In genomic region chr9:104569480-104570167, GRCm38 (mm10) we compare ENCODE assay signal across 8 mouse cellular contexts. TPM values are rescaled to one million over a fixed set of nuclear protein-coding genes. Genes with fewer than 3 reads are reported as not detected.
DNase-seq lines count a peak whose midpoint lies in the region; ATAC-seq and TF ChIP-seq lines count a peak whose summit lies in the region.

No protein-coding gene starts in this region.

- H3K4me1 ChIP-seq in ES-Bruce4 (ENCODE audit: control insufficient read depth, insufficient read depth, low read length): no peaks in the 10 kb centered on the region
- no peaks in the 10 kb centered on the region for H3K4me1 ChIP-seq in forebrain, postnatal 0 days (ENCODE audit: insufficient read depth)
- H3K4me1 ChIP-seq in hindbrain, embryonic 16.5 days (ENCODE audit: control insufficient read depth, insufficient read depth, low read depth, low read length): peaks cover 8% of the 10 kb centered on the region

- H3K4me3 ChIP-seq in ES-Bruce4 (ENCODE audit: low read depth, low read length): peak overlapping the region; percentile 56
- peak overlapping the region; percentile 39 for H3K4me3 ChIP-seq in forebrain, postnatal 0 days (ENCODE audit: low read depth, low read length)
- peak overlapping the region; percentile 44 for H3K4me3 ChIP-seq in hindbrain, embryonic 16.5 days (ENCODE audit: low read length)

- no peak overlapping the region for H3K9ac ChIP-seq in ES-Bruce4 (ENCODE audit: low read depth, poor library complexity, severe bottlenecking)
- peak overlapping the region; percentile 44; the same call in 1 of the 2 replicates for H3K9ac ChIP-seq in forebrain, postnatal 0 days
- peak overlapping the region; percentile 30 for H3K9ac ChIP-seq in hindbrain, embryonic 16.5 days (ENCODE audit: low read depth, low read length)

- H3K36me3 ChIP-seq in ES-Bruce4 (ENCODE audit: control insufficient read depth, insufficient read depth, low read length, poor library complexity, severe bottlenecking): no peaks in the 10 kb centered on the region
- no peaks in the 10 kb centered on the region for H3K36me3 ChIP-seq in forebrain, postnatal 0 days (ENCODE audit: insufficient read depth)
- H3K36me3 ChIP-seq in hindbrain, embryonic 16.5 days (ENCODE audit: control insufficient read depth, insufficient read depth, low read length): no peaks in the 10 kb centered on the region

- peak; percentile 82 for ATAC-seq in forebrain, postnatal 0 days
- peak; percentile 69 for ATAC-seq in hindbrain, embryonic 16.5 days
- peak; percentile 81 for ATAC-seq in megakaryocyte, adult 5-6 weeks (ENCODE audit: poor library complexity, severe bottlenecking)

- DNase-seq in c-Kit-positive CD71-negative TER-119-negative erythroid progenitor cells, embryonic 14.5 days (ENCODE audit: low read depth): peak; percentile 60
- DNase-seq in forebrain, postnatal 0 days: peak; percentile 81
- DNase-seq in left cerebral cortex, adult 18-20 months (ENCODE audit: low spot score in 2 of 2): peak; percentile 88 to 91
- peak; percentile 81 for DNase-seq in right cerebral cortex, postnatal 25 days
- DNase-seq in urinary bladder, postnatal 25 days (ENCODE audit: low spot score): peak; percentile 61

- WGBS in forebrain, postnatal 0 days: under 1% methylated on average over 25 of the region's 25 CpGs
- WGBS in hindbrain, embryonic 16.5 days: under 1% methylated on average over 25 of the region's 25 CpGs

- H3K27ac ChIP-seq in ES-Bruce4 (ENCODE audit: insufficient read depth, low read length): no peak overlapping the region
- H3K27ac ChIP-seq in forebrain, postnatal 0 days (ENCODE audit: low read depth, low read length): no peak overlapping the region
- H3K27ac ChIP-seq in hindbrain, embryonic 16.5 days (ENCODE audit: low read depth, low read length): no peak overlapping the region

- H3K4me2 ChIP-seq in forebrain, postnatal 0 days (ENCODE audit: low read depth): peak overlapping the region; percentile 61
- peak overlapping the region; percentile 70 for H3K4me2 ChIP-seq in hindbrain, embryonic 16.5 days (ENCODE audit: low read length)

- TF ChIP-seq POLR2A in ES-Bruce4 (IDR thresholded peaks at IDR 0.05; ENCODE audit: insufficient read depth, low read length): no peak

- peak; percentile 66 for TF ChIP-seq CTCF in ES-Bruce4 (IDR thresholded peaks at IDR 0.05; ENCODE audit: low read depth, low read length)
- peak; percentile 74 for TF ChIP-seq CTCF in forebrain, postnatal 0 days (IDR thresholded peaks at IDR 0.05; ENCODE audit: low read depth)

- 0 out of 2 replicates have a peak, but pooled peaks have one; percentile 22 for TF ChIP-seq EP300 in ES-Bruce4 (IDR thresholded peaks at IDR 0.05; ENCODE audit: insufficient read depth, low read depth, low read length)

- H3K27me3 ChIP-seq in ES-Bruce4 (ENCODE audit: control insufficient read depth, insufficient read depth, low read length, poor library complexity, severe bottlenecking): no peaks in the 10 kb centered on the region
- no peaks in the 10 kb centered on the region for H3K27me3 ChIP-seq in forebrain, postnatal 0 days (ENCODE audit: insufficient read depth, low read length)
- H3K27me3 ChIP-seq in hindbrain, embryonic 16.5 days (replicated peaks; ENCODE audit: control insufficient read depth, insufficient read depth, low read length): peaks cover 14% of the 10 kb centered on the region

- no peaks in the 10 kb centered on the region for H3K9me3 ChIP-seq in ES-Bruce4 (replicated peaks; ENCODE audit: control insufficient read depth, insufficient read depth, low read length, poor library complexity, severe bottlenecking)
- no peaks in the 10 kb centered on the region for H3K9me3 ChIP-seq in forebrain, postnatal 0 days (ENCODE audit: low read length)
- no peaks in the 10 kb centered on the region for H3K9me3 ChIP-seq in hindbrain, embryonic 16.5 days (ENCODE audit: control insufficient read depth, low read length)

RNA-seq across cellular contexts. Expression of gene Cpne4, which starts 22.5 kb away (rescaled TPM):
- not detected in 2 replicates for polyA plus RNA-seq in ES-Bruce4 (2011; ENCODE audit: insufficient read depth, insufficient read length, low read depth, missing spikeins)
- total RNA-seq in forebrain, postnatal 0 days (2014; rRNA removed): 42.8 and 47.8 TPM in 2 replicates
- 48.5 and 70.4 TPM in 2 replicates for polyA plus RNA-seq in forebrain, postnatal 0 days (2015; fragmentation: Nextera tagmentation; extraction: Ambion mirVana)
- polyA plus RNA-seq in hindbrain, embryonic 16.5 days (2015; fragmentation: Nextera tagmentation; extraction: Ambion mirVana): 13.0 and 17.8 TPM in 2 replicates
- total RNA-seq in left cerebral cortex, adult 18-20 months (2021): 10 to 100 TPM; 76.6 to 79.0 TPM
- total RNA-seq in megakaryocyte, adult 5-6 weeks (2015): not detected in 2 replicates
- not detected in 2 replicates for total RNA-seq in megakaryocyte, adult 5-6 weeks (2017)

Comparison
In these comparisons a context has a peak if more than half of its experiments do, and no peak if none do; other contexts are left out.
1. RNA of gene Cpne4, which starts 22.5 kb away (total RNA-seq): 76.6 to 79.0 TPM in left cerebral cortex, adult 18-20 months and 42.8 to 47.8 TPM in forebrain, postnatal 0 days; not detected in megakaryocyte, adult 5-6 weeks; every median in the first group is over 10 times any median in the second.
2. Peak in every context shown above with its lines, with median percentiles within 50 percentile points of each other: H3K4me3 ChIP-seq, DNase-seq and ATAC-seq.